Mouse (Mus musculus) kidney, adult 2 months (tissue): ENCODE results near the gene Kirrel3. TPM values are rescaled to one million over a fixed set of nuclear protein-coding genes. Genes with fewer than 3 reads are reported as not detected.

Experiments used
- DNase-seq: peaks from one replicate; pipeline ENCODE4 v3.0.0; 2021
- H3K27ac ChIP-seq: fragments of 200-500 bp; 2 replicates; pipeline ENCODE4 v1.5.1; 2012; ENCODE audit warnings: low read depth, low read length, control low read depth, inconsistent platforms; ENCODE audit not compliant: insufficient read depth
- H3K27me3 ChIP-seq: fragments of 200-500 bp; replicated peaks from 2 replicates; pipeline ENCODE4 v1.6.1; 2012; ENCODE audit warnings: mild to moderate bottlenecking, moderate library complexity, low read length, inconsistent platforms; ENCODE audit not compliant: control insufficient read depth, insufficient read depth
- H3K36me3 ChIP-seq: fragments of 200-500 bp; 2 replicates; pipeline ENCODE4 v1.6.1; 2012; ENCODE audit warnings: mild to moderate bottlenecking, moderate library complexity, low read length, inconsistent platforms; ENCODE audit not compliant: control insufficient read depth, insufficient read depth
- H3K4me1 ChIP-seq: fragments of 200-500 bp; 2 replicates; pipeline ENCODE4 v1.6.1; 2011; ENCODE audit warnings: low read length; ENCODE audit not compliant: control insufficient read depth, insufficient read depth
- H3K4me3 ChIP-seq: fragments of 200-500 bp; 2 replicates; pipeline ENCODE4 v1.5.1; 2011; ENCODE audit warnings: mild to moderate bottlenecking, low read depth, low read length, control low read depth; ENCODE audit not compliant: insufficient read depth
- CTCF ChIP-seq: fragments of 200-500 bp; conservative IDR thresholded peaks from 2 replicates; pipeline ENCODE4 v1.5.1; 2011; ENCODE audit warnings: low read depth, mild to moderate bottlenecking, control low read depth, low read length, moderate library complexity, mixed read lengths; ENCODE audit not compliant: insufficient read depth, insufficient read length
- POLR2A ChIP-seq: fragments of 200-500 bp; IDR thresholded peaks from one replicate; pipeline ENCODE4 v1.6.1; 2011; ENCODE audit warnings: low read depth, low read length, control low read depth
- WGBS: fragments of 180-500 bp; shearing (Covaris S2); methylation state at CpG from one replicate; pipeline ENCODE4 v1.1.7; 2018; 5-methylcytosine and 5-hydroxymethylcytosine counted together
- polyA plus RNA-seq: library from polyadenylated mRNA; depleted of rRNA; stranded (reverse); fragments of >200 nt; gene quantifications from 2 replicates; pipeline ENCODE4 v1.2.3, GENCODE M21; 2012

The Kirrel3 gene
- polyA plus RNA-seq, 1 experiment, result 0.47 TPM

GRCm38 (mm10) chr9:34488267-34488666 is 2.6 kb downstream of the Kirrel3 start:
- DNase-seq, result no peak
- Histone ChIP-seq H3K4me1 (no peaks in the 10 kb centered on the region), H3K36me3 (no peaks in the 10 kb centered on the region), H3K27ac (no peak overlapping the region), H3K27me3 (0 out of 2 replicates have a peak, but pooled peaks cover 1% of the 10 kb centered on the region), H3K4me3 (peak overlapping the region; percentile 50)
- no peak for TF ChIP-seq CTCF
- TF ChIP-seq POLR2A, result no peak
- 2% methylated on average over 9 of the region's 9 CpGs for WGBS

- no peaks in the 10 kb centered on the region for H3K4me1 ChIP-seq
- H3K4me3 ChIP-seq, result peak overlapping the region; percentile 50
- TF ChIP-seq POLR2A, result no peak
- no peak for TF ChIP-seq CTCF
- H3K27ac ChIP-seq, result no peak overlapping the region
- 0 out of 2 replicates have a peak, but pooled peaks cover 1% of the 10 kb centered on the region for H3K27me3 ChIP-seq
- DNase-seq, result peak; percentile 33
- WGBS, result under 1% methylated on average over 53 of the region's 53 CpGs
- no peaks in the 10 kb centered on the region for H3K36me3 ChIP-seq
Measured at GRCm38 (mm10) chr9:34488700-34489315, 3.1 kb downstream of the Kirrel3 start.

DNA sequence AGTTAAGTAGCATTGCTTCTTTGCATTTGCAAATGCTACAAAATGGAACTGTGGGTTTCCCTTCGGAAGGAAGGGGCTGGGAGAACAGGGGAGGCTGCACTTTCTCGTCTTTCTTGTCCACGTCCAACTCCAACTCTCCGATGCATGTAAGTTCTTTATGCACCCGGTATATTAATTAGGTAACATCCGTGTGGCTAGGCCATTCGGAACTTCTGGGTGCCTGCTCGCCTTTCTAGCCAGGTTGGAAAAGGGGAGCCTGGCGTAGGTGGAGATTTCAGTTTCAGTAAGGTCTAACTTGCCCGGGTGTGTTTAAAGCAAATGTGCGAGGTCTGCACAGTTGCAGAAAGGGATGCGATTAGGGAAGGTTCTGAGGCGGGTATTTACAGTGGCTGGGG is 3.6 kb downstream of the Kirrel3 start:
- peak overlapping the region; percentile 50 for H3K4me3 ChIP-seq
- no peak for DNase-seq
- WGBS, result 6% methylated on average over 13 of the region's 13 CpGs
- no peak for TF ChIP-seq POLR2A
- no peak for TF ChIP-seq CTCF
- H3K27me3 ChIP-seq, result 0 out of 2 replicates have a peak, but pooled peaks cover 1% of the 10 kb centered on the region
- no peaks in the 10 kb centered on the region for H3K36me3 ChIP-seq
- H3K4me1 ChIP-seq, result no peaks in the 10 kb centered on the region
- H3K27ac ChIP-seq, result no peak overlapping the region

DNA sequence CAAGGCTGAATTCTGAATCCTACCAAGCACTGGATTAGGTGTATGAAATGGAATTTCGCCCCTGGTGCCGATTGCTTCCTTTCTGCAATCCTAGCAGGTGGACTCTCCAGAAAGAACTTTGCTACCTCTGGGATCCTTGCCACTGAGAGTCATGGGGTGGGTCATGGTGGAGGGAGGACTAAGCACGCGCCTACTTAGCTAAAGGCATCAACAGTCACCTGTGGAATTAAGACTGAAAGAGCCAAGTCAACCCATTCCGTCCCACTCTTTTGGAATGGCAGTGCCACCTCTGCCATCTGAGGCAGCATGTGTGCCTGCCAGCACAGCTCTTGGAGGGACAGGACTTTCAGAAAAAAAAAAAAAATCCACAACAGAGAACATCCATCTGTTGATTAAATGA is 4.1 kb downstream of the Kirrel3 start:
- H3K4me1 ChIP-seq, result no peaks in the 10 kb centered on the region
- H3K36me3 ChIP-seq, result no peaks in the 10 kb centered on the region
- no peak for TF ChIP-seq POLR2A
- 28% methylated on average over 5 of the region's 5 CpGs for WGBS
- DNase-seq, result peak; percentile 5
- H3K27ac ChIP-seq, result no peak overlapping the region
- no peak overlapping the region for H3K4me3 ChIP-seq
- H3K27me3 ChIP-seq, result 0 out of 2 replicates have a peak, but pooled peaks cover 1% of the 10 kb centered on the region

DNA sequence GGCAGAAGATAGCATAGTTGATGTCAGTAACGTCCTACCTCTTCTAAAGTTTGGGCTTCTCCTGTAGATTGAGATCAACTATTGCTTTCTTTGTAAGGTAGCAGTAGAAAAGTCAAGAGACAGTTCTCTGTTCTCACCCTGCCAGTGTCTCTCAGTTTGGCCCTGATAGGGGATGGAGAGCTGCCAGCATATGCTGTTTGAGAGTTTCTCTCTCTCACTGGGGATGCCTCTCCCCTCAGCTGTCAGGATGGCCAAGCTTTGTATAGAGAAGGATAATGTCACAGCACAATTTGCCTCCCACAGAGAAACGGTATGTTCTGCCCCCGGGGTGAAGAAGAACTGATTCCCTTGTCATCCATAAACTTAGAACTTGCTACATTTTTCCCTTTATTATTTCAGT is 6.4 kb downstream of the Kirrel3 start:
- Histone ChIP-seq H3K36me3 (no peaks in the 10 kb centered on the region), H3K4me1 (no peaks in the 10 kb centered on the region), H3K27me3 (0 out of 2 replicates have a peak, but pooled peaks cover 1% of the 10 kb centered on the region), H3K27ac (no peak overlapping the region), H3K4me3 (no peak overlapping the region)
- DNase-seq, result no peak
- 59% methylated on average over 3 of the region's 3 CpGs for WGBS
- TF ChIP-seq POLR2A (no peak), CTCF (no peak)

DNA sequence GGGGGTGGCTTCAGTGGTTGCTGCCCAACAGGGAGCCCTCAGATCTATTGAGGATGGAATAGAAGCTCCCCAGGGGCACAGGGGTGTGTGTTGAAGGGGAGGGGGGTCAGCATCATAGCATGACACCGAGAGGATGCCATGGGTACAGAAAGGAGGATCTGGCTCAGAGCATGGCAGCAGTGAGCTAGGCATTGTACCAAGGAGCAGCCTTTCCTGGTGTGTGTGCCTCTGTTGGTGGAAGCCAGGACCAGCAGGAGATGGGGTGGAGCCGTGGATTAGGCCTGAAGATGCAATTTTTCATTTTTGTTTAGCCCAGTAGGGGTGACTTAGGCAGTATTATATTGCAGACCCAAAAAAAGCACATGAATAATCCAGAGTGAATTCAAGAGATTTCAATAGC is 7.9 kb downstream of the Kirrel3 start:
- Histone ChIP-seq H3K4me1 (no peaks in the 10 kb centered on the region), H3K27ac (no peak overlapping the region), H3K36me3 (no peaks in the 10 kb centered on the region), H3K27me3 (0 out of 2 replicates have a peak, but pooled peaks cover under 1% of the 10 kb centered on the region), H3K4me3 (no peak overlapping the region)
- 35% methylated on average over 2 of the region's 2 CpGs for WGBS
- TF ChIP-seq POLR2A (no peak), CTCF (no peak)
- no peak for DNase-seq

GRCm38 (mm10) chr9:34498126-34498525 is 12.4 kb downstream of the Kirrel3 start:
- no peak for DNase-seq
- no peaks in the 10 kb centered on the region for H3K4me1 ChIP-seq
- H3K36me3 ChIP-seq, result no peaks in the 10 kb centered on the region
- 78% methylated on average over 2 of the region's 2 CpGs for WGBS
- TF ChIP-seq POLR2A, result no peak
- no peak for TF ChIP-seq CTCF
- H3K27me3 ChIP-seq, result no peaks in the 10 kb centered on the region
- no peak overlapping the region for H3K4me3 ChIP-seq
- no peak overlapping the region for H3K27ac ChIP-seq
